Mouse (Mus musculus) lung, postnatal 0 days (tissue): Measurements from ENCODE around the gene Ovca2.

Source experiments
- CTCF ChIP-seq: IDR thresholded peaks from 2 replicates; pipeline ENCODE4 v1.5.1; 2016; ENCODE audit warnings: antibody characterized with exemption, mild to moderate bottlenecking
- EP300 ChIP-seq: IDR thresholded peaks from 2 replicates; pipeline ENCODE4 v1.6.1; 2016; ENCODE audit warnings: antibody characterized with exemption, mild to moderate bottlenecking, control low read depth

GRCm38 (mm10) chr11:75201721-75202120 is 23.1 kb upstream of the Ovca2 start:
- TF ChIP-seq CTCF (no peak), EP300 (no peak)
